Mouse (Mus musculus) layer of hippocampus, adult 18-20 months (tissue): ENCODE measurements around the gene Exoc6. TPM values are rescaled to one million over a fixed set of nuclear protein-coding genes. Genes with fewer than 3 reads are reported as not detected.
A peak's percentile ranks its signal among the peaks of the same experiment; 100 is the strongest.

Experiments
- DNase-seq, 2 experiments: peaks; one replicate each; pipeline ENCODE4 v3.0.0; 2022; ENCODE audit warnings: low spot score in 2 of 2
- total RNA-seq, 2 experiments: library from RNA; stranded (reverse); gene quantifications; 2 replicates each; pipeline ENCODE4 v1.2.3; 2021

Exoc6 gene
- total RNA-seq, 2 experiments from 2014 or later = 50.2 to 51.3 TPM

- no peak for DNase-seq
Observed at GRCm38 (mm10) chr19:37686347-37686746, 136.1 kb downstream of the Exoc6 start.

DNA sequence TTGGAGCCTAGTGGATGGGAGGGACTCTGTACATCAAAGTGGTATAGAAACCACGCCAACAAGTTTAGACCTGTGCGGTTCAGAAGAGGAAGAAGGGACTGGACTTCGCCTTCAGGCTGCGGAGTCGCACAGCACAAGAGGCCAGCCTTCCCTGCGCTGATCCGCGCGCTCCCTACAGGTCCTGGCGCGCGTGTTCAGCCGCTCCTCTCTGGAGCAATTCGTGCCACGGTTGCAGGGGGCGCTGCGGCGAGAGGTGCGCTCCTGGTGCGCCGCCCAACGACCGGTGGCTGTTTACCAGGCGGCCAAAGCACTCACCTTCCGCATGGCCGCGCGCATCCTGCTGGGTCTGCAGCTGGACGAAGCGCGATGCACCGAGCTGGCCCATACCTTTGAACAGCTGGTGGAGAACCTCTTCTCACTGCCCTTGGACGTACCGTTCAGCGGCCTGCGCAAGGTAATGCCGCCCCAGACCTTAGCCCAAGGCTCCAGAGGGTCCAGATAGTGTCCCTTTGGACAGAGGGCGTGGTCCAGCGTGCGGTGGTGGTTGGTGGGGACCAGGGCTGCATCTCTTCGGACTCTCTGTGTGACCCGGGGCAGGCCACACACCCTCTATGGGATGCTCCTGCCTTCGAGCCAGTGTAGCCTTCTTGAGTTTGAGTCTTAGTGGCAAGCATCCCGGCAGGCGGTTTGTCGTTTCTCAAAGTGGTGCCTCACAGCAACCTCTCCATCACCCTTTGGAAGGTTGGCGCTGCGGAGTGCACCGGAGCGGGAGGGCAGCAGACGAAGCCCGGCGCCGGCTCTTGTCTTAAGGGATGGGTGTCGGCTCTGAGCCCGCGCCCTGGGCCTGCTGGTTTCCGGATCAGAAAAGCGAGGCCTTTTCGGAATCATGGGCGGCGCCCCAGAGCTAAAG is 137.0 kb downstream of the Exoc6 start:
- DNase-seq = no peak

GRCm38 (mm10) chr19:37689478-37689877 is 139.3 kb downstream of the Exoc6 start:
- DNase-seq = no peak

GRCm38 (mm10) chr19:37690716-37691115 is 140.5 kb downstream of the Exoc6 start:
- no peak for DNase-seq

- peak in 1 of 2 experiments; percentile 27 for DNase-seq
Observed at GRCm38 (mm10) chr19:37692879-37693278, 142.7 kb downstream of the Exoc6 start.

DNA sequence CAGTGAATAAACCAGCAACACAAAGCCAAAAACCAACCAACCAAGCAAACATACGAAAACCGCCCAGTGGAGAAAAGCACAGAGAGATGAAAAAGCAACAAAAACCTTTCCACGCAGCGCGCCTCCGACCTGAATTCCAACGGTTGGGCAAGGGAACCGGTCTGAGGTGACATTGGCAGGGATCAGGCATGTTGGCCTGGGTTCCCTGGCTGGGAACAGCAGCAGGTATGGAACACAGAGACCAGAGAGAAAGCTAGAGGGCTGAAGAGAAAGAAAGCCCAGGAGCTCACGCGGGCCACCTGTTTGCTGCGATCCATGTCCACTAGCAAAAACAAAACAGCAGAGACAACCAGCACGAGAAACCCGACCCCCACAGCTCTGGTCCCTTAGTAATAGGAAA is 144.9 kb downstream of the Exoc6 start:
- DNase-seq = no peak

DNA sequence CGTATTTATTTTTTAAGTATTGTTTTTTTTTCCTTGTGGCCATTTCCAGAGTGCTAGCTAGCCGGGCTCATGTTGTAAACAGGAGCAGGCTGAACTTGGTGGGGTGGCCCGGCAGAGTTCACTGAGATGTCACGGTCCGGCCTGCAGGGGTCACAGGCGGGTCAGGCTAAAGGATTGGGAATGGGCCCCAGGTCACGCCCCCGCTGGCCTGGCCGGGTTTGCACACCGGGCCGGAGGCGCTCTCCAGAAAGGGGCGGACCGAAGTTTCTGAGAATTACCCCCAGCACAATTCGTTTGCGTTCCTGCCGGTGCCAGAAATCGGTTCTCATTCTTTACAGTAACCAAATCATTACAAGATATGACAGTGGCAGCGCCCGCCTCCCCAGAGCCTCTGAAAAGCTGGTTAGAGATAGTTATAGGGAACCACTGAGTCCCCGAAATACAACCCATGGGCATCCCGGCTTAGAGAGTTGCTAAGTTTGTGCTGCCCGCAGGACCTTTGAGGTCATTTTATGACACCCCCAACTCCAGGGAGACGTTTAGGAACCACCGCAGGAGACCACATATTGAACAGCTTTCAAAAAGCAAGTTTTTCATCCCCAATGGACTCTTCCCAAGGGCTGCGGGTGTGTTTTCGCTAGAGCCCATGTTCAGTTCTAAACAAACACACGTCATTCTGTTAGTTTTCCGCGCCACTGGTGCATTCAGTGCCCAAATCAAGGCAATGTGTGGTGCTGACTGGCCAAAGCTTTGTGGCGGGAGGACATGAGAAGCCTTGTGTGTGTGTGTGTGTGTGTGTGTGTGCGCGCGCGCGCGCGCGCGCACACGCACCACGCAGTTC is 145.8 kb downstream of the Exoc6 start:
- no peak for DNase-seq

GRCm38 (mm10) chr19:37696603-37697334 is 146.6 kb downstream of the Exoc6 start:
- DNase-seq = no peak

DNA sequence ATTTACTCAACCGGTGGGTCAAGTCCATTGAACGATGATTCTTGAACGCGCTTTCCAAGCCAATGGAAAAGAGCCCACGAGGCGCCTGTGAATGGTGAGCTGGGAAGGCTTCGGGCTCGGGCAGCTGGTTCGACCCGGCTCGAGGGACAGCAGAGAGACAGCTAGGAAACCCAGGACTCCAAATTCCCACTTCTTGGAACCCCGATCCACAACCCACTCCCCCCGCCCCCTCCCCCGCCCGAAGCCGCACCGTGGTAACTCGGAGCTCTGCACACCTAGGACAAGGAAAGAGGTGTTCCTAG is 147.1 kb downstream of the Exoc6 start:
- DNase-seq = no peak

GRCm38 (mm10) chr19:37697651-37698272 is 147.5 kb downstream of the Exoc6 start, which contains the start of gene Cyp26a1:
Gene Cyp26a1 (plus strand): TSS chr19:37697798.
- DNase-seq = no peak

- DNase-seq = peak in 1 of 2 experiments; percentile 12
Observed at GRCm38 (mm10) chr19:37698273-37699160, 148.3 kb downstream of the Exoc6 start.

DNA sequence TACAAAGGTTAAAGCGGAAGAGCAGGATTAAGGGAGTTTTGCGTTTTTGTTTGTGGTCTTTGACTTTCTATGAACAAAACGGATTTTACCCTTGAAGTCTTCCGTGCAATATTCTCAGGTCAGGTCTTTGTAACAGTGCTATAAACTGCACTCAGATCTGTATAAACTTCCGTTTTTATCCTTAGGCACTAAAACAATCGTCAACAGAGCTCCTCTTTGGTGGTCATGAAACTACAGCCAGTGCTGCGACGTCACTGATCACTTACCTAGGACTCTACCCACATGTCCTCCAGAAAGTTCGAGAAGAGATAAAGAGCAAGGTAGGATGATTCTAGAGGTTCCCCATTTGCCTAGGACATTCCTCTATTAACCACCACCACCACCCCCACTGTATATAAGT is 149.5 kb downstream of the Exoc6 start:
- no peak for DNase-seq

DNA sequence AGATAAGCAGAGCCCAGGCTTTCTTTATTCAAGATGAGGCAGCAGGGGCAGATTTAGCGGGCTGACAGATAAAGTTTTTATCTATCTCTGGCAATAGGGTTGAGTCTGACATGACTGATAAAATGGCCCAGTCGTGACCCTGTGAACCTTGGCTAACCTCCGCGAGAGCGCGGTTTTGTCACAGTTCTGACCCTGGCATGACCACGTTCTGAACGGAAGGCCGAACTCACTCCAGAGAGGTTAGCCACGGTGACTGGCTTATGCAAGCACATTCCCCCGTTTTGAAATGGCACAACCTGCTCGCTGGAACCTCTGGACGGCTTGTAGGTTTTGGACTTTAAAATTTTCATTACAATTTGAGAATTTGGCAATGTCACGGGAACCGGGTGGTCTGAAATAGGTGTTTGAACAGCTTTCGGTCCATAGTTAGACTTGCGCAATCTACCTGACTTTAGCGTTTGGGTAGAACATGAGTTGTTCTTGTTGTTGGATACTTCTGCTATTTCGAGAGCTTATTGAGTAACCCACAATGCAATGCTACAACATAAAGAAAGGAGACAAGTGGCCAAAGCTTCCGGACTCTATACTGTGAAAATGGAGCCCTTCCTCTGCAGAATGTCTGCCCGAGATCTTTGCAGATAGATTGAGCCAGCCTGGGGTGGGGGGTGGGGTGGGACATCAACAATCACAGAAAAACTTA is 152.3 kb downstream of the Exoc6 start:
- no peak for DNase-seq

DNA sequence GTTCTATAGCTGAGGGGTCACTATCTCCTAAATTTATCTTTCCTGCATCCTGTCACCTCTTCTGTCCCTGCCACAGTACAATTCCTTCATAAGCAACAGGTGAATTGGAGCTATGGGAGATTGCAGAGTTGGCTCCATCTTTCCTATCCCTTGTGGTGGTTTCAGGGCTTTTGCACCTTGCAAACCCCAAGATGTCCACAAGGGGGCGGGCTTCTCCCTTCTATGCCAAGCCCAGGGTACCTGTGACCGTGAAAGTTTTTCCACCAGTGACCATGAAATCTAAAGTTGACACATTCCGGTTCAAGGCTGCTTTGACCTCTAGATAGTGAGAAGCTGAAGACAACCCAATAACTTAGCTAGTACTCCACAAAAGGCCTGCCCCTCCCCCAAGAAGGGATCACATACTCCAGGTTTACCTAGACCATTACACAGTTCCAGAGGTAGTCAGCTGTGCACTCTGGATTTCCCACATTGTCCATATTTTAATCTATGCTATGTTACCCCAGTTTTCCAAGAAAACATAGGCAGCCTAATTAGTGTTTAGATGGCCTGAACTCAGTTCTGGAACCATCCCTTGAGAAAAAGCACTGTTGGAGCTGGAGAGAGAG is 153.8 kb downstream of the Exoc6 start:
- DNase-seq = peak in 1 of 2 experiments; percentile 76

GRCm38 (mm10) chr19:37705722-37706121 is 155.5 kb downstream of the Exoc6 start:
- DNase-seq = no peak

- no peak for DNase-seq
Observed at GRCm38 (mm10) chr19:37714681-37715080, 164.5 kb downstream of the Exoc6 start.

DNA sequence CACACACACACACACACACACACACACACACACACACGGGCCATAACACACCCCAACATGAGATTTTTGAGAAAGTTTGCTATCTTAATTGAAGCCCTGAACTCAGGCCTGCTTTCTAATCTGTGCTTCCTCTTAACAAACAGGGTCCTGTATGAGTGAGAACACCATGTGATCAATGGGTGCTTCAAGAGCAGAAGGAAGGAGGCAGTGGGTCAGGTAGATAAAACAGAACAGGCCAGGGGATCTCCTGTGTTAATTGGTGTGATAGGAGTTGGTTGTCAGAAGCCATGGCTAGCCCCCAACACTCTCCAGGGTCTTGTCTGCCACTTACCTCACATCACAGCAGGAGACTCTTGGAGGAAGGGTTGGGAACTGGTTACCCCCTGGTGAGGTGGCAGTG is 165.8 kb downstream of the Exoc6 start:
- DNase-seq = no peak

DNA sequence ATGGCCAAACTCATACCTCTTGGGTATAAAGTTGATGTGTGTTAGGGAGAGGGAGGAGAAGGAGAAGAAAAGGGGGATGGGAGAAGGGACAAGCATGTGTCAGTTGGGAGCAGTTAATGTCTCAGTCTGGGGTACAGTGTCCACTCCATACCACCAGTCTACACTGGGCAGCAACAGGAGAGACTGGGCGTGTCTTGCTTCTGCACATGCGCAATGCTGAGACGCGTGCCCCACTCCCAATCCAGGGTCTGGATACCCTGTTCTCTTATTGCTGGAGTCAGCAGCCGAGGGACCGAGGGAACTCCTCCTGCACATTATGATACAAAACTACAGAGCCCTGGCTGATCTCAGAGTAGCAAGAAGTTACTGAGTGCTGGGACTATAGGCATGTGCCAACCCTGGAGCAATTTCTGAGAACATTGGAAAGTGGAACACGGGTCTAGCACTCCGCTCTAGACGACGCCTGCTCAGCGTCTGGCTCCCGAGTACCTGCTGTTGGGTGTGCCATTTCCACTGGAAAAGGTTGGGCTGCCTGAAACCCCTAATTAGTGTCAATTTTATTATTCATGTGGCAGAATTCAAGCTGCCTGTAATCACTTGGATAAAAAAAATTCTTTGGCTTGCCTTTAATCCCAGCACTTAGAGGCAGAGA is 166.4 kb downstream of the Exoc6 start:
- DNase-seq = no peak
